Mouse (Mus musculus) embryonic fibroblast, embryonic 13.5 days (primary cell): ENCODE measurements around the gene Gm10642.

Experiments used
- CTCF ChIP-seq: IDR thresholded peaks from 2 replicates; pipeline ENCODE4 v1.5.1; 2011; ENCODE audit warnings: mild to moderate bottlenecking, control low read depth, low read length, moderate library complexity, borderline replicate concordance; ENCODE audit not compliant: insufficient read depth
- POLR2A ChIP-seq: IDR thresholded peaks from 2 replicates; pipeline ENCODE4 v1.6.1; 2011; ENCODE audit warnings: low read depth, mild to moderate bottlenecking, control low read depth, low read length, moderate library complexity

- TF ChIP-seq POLR2A (no peak), CTCF (no peak)
Observed at GRCm38 (mm10) chr9:70698090-70698489, 42.0 kb downstream of the Gm10642 start.
